Mouse (Mus musculus) embryo, embryonic 11 days (tissue): ENCODE results near the gene Lzic.
"Not testable (repeated sequence)": the region's sequence is repeated elsewhere in the genome, so short reads cannot be mapped to it uniquely, and the experiment has no call there.

ENCODE experiments used
- DNase-seq: peaks from one replicate; pipeline ENCODE4 v3.0.0-alpha.2; 2015

Gene Lzic

DNA sequence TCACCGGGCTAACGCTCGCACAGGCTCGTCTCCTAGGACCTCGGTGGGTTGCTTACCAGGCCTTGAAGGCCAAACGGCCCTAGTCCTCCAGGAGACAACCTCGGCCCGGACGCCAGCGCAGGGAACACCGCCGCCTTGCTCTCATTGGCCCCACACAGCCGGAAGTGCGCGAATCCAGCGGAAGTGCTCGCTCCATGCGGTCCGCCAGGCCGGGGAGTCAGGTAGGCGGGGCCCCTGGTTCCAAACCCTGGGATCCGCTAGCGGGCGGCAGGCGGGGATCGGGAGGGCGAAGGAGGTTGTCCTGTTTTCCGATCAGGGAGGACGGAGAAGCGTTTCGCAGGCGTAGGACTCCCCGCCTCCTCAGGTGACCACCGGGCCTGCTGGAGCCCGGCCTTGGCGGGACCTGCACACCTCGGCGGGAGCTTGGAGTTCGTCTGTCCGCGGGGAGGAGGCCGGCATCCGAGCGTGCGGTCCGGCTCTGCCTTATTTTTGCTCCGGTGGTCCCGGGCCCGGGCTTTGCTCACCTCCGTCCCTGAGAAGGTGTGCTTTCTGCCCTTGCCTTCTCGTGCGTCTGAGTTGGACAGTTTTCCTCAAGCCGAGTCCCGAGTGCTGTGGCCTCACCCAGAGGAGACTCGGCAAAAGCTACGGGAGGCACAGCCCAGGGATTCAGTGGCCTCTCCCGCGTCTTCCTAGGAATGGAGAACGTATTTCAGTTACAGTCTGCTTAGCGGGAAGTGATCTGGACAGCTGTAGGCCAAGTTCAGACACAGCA, at the start of gene Lzic, which contains the start of gene Nmnat1:
TSS of gene Lzic (plus strand) at position 177 of the 772 bp plus-strand sequence.
TSS of gene Nmnat1 (minus strand) at position 150 of the 772 bp plus-strand sequence.
- DNase-seq = peak; percentile 97

DNA sequence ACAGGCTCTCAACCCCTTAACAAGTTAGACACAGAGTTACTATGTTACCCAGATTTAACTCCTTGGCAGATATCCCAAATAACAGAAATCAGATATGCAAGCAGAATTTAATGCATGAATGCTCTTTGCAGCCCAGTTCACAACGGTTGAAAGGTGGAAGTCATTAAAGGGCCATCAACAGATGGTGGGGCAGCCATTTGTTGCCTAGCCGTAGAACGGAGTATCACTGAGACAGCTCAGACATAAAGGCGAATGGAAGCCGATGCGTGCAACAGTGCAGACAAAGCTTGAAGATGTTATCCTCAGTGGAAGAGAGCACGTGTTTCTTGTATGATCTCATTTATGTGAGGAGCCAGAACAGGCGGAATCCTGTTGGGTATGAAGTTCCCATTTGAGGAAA, 44.5 kb upstream of the Lzic start:
- no peak for DNase-seq

DNA sequence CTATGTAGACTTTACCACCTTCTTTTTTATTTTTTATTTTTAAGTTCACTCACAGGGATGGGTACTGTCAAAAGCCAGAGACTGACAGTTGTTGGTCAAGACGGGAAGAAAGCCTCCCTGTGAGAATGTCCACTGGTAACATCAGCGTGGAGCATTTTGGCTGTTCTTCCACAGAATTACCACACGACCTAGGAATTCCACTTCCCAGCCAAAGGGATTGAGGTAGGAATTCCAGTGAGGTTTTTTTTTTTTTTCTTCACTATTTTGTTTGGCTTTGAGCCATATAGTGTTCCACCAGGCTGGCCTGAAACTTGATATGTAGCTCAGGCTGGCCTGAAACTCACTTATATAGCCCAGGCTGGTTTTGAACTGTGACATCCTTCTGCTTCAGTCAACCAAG, 42.6 kb upstream of the Lzic start:
- no peak for DNase-seq

DNA sequence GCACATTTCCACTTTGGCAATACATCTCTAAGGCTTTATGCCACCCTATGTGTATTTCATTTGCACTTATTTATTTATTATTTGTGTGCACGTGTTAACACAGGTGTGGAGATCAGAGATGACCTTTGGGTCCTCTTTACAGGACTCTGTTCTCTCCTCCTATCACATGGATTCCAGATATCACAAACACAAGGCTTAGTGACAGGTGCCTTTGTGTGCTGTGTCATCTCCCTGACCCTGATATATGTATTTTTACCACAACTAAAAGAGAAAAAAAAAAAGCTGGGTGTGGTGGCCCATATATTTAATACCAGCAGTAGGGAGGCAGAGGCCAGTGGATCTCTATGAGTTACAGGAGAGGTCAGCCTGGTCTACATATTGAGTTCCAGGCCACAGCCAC, 40.6 kb upstream of the Lzic start:
- DNase-seq = no peak

GRCm38 (mm10) chr4:149444964-149445701, 39.9 kb upstream of the Lzic start:
- peak; percentile 97 for DNase-seq

DNA sequence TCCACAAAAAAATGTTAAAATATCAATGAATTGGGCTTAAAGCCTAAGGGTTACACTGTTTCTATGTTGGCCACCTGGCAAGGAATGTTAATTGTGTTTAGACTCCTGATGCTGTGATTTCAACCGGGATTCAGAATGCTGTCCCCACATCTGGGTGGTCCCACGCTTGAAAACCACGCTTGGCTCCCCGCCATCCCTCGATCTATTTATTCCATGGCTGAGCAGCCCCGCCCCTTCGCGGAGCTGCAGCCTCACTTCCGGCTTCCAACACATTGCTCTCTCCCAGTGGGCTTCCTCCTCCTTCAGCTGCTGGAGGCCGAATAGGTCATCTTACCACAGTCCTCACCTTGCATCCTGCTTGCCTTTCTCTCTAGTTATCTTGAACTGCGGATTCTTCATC, 39.2 kb upstream of the Lzic start:
- DNase-seq = peak; percentile 86

- no peak for DNase-seq
Measured at GRCm38 (mm10) chr4:149446309-149446708, 38.7 kb upstream of the Lzic start.

DNA sequence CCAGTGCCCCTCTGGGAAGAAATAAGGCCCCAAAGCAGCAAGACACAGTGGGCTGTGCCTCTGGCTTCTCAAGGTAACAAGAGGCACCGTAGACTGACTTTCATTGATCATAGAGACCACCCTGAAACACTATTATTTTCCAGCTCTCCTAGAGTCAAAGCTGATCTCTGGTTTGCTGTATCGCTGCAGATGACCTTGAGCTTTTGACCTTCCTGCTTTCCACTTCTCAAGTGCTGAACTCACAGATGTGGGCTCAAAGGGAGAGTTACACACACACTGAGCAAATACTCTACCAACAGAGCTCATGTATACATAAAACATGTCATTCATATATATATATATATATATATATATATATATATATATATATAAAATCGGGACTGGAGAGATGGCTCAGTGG, 34.4 kb upstream of the Lzic start:
- no peak for DNase-seq

DNA sequence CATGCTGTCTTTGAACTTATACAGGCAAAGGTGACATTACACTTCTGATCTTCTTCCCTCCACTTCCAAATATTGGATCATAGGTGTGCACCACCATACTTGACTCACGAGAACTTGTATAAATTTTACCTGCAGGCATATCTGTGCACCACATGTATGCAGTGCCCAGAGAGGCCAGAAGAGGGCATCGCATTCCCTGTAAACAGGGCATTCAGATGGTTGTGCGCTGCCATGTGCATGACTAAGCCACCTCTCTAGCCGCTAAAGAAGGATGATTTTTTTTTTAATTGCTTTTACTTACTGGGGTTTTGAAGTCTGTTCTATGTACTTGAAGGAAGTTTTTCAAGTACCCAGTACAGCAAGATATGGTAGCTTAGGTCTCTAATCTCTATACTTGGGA, 31.4 kb upstream of the Lzic start:
- peak; percentile 33 for DNase-seq

GRCm38 (mm10) chr4:149454263-149454662, 30.8 kb upstream of the Lzic start:
- no peak for DNase-seq

- no peak for DNase-seq
Measured at GRCm38 (mm10) chr4:149454879-149455278, 30.1 kb upstream of the Lzic start, which contains the start of gene Rbp7. Gene Rbp7, minus strand, starts transcription at chr4:149454978.

GRCm38 (mm10) chr4:149457163-149457562, 27.9 kb upstream of the Lzic start:
- not testable (repeated sequence) for DNase-seq

DNA sequence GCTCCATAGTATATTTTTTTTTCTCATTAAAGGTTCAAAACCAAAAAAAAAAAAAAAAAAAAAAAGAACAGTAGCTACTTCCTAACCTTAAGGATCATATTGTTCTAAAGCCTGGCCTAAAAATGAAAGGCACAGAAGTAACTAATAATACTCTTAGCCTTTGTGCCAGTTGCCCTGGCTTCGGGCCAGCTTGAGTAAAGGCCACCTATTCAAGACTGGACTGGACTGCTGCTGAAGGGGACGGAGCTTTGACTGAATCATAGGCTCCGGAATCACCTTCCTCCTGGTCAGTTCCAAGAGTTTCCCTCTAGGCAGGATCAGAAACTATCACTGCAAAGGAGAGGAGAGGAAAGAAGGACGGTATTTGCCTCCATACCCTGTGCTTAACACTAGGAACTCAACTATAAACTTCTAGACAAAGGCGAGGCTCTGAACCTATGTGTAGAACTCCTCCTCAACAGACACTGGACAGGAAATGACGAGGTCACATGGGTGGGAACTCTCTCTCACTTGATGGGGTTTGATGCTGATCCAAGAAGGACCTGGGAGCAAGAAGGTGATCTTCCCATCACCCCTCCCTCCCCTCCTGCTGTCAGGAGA, 27.1 kb upstream of the Lzic start:
- no peak for DNase-seq

DNA sequence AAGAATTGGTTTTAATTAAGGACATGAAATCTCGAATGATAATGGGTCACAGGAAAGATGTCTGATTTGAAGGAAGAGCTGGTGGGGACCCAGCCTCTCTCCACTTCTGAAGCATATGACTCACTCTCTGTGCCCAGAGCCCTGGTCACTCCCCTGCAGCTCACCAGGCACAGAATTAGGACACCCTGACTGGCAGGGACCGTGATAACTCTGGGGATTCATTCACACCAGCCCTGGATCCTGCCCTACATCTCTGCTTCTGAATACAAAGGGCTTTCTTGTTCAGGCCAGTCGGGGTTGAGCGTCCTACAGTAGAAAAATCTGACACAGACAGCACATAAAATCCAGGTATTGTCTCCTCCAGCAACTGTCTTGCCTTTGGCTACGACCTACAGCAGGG, 26.5 kb upstream of the Lzic start:
- no peak for DNase-seq

DNA sequence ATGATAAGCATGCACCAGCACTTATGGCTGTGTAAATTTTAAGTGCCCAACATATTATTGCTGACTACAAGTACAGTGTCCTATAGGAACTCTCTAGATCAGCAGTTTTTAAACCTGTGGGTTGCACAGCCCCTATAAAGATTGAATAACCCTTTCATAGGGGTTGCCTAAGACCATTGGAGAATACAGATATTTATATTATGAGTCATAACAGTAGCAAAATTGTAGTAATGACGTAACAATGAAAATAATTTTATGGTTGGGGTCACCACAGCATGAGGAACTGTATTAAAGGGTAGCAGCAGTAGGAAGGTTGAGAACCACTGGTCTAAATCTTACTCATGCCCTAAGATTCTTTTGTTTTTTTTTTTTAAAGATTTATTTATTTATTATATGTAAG, 25.6 kb upstream of the Lzic start:
- DNase-seq = no peak

DNA sequence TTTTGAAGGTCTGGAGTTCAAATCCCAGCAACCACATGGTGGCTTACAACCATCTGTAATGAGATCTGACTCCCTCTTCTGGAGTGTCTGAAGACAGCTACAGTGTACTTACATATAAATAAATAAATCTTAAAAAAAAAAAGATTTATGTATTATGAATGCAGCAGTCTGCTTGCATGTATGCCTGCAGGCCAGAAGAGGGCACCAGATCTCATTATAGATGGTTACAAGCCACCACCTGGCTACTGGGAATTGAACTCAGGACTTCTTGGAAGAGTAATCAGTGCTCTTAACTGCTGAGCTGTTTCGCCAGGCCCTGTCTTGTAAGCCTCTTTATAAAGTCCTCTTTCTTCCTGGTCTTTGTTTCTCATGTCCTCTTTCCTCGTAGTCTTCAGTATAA, 24.6 kb upstream of the Lzic start:
- DNase-seq = not testable (repeated sequence)

DNA sequence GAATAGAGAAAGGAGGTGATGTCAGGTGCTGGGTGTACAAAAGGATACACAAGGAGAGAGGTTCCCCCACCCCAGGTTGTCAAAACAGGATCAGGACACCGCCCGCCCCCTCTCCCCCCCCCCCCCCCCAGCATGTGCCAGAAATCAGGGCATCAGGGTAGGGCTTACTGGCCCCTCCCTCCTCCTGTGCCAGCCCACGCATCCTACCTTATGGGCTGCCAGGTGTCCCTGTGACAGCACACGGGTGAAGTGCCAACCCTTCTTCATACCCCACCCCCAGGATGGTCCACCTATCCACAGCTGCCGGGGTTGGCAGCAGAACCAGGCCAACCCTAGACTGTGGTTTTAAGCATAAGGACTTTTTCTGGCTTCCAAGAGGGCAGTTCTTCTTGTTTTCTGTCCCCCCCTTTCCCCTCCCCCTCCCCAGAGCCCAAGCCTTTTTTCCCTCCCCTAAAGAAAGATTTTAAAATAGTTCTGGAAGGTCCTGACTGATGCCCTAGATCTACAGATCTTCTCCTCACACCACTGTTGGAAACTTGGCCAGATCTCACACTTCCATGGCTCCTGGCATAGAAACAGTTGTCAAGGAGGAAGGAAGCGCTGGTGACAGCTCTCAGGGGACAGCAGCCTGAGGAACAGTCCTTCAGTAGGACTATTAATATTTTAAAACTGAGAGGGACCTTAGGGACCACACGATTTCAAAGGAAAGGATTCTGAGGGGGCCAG, 23.3 kb upstream of the Lzic start:
- no peak for DNase-seq

DNA sequence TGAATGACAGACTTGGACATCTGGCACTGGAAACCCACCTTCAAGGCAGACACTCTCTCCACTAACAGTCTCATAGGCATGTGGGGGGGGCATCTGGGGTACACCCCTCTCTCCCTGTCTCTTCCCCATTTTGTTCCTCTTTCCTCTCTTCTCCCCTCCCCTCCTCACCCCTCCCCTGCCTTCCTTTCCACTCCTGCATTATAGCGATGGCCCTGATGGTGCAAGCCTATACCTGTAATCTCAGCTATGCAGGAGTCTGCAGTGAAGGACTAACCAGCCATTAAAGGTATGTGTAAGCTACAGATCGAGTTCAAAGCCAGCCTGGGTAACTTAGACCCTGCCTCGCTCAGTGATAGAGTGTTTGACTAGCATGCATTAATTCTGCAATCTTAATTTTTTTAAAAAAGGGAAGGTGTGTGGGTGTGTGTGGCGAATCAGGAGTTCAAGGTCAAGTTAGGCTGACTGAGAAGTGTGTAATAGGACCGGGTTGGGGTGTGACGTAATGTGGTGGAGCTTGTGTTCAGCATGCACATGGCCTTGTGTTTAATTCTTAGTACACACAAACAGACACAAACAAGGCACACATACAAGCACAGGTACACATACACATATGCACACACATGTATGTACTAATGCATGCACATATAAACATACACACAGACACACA, 22.6 kb upstream of the Lzic start:
- no peak for DNase-seq

GRCm38 (mm10) chr4:149463435-149463950, 21.5 kb upstream of the Lzic start:
- DNase-seq = no peak

DNA sequence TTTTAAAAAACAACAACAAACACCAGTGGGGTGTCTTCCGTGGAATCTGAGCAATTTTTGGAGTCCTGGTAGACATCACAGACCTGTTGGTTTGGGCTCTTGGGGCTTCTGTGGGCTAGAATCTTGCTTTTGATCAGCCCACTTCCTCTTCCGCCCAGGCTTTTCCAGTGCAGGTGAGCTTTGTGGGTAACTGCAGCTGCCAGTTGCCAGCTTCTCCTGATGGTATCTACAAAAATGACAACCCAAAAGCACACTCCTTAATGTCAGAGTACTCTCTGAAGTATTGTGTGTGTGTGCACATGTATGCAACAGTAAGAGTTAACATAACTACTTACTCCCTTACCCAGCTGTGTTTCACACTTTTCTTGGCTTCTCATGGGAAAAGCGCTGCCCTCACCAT, 15.5 kb upstream of the Lzic start:
- DNase-seq = no peak

GRCm38 (mm10) chr4:149475096-149475495, 9.9 kb upstream of the Lzic start:
- DNase-seq = no peak

- no peak for DNase-seq
Measured at GRCm38 (mm10) chr4:149477078-149477477, 8.0 kb upstream of the Lzic start, which contains the start of gene Tmem274. Gene Tmem274, plus strand, starts transcription at chr4:149477378.
